Mouse (Mus musculus) neural tube, embryonic 14.5 days (tissue): ENCODE measurements at regions not wholly inside any gene's neighbourhood (a gene's known extent, or its start where the extent isn't known, plus 50 kb on each side); places are given as distances from the start of the nearest gene placed in this dataset.
A peak's percentile ranks its signal among the peaks of the same experiment; 100 is the strongest.

ENCODE experiments used
- ATAC-seq: fragments of 200-750 bp; cut with Nextera tagmentation; 2 replicates; pipeline ENCODE4 v1.8.0; 2017; ENCODE audit warnings: low read depth, mild to moderate bottlenecking, moderate TSS enrichment, moderate library complexity
- H3K27ac ChIP-seq: fragments of 300-500 bp; sonication (generic); 2 replicates; pipeline ENCODE4 v1.5.1; 2014; ENCODE audit warnings: low read depth, mild to moderate bottlenecking, control low read depth, low read length, moderate library complexity, mixed read lengths
- H3K27me3 ChIP-seq: fragments of 300-500 bp; sonication (generic); 2 replicates; pipeline ENCODE4 v1.6.1; 2014; ENCODE audit warnings: low read length; ENCODE audit not compliant: control insufficient read depth, insufficient read depth
- H3K36me3 ChIP-seq: fragments of 300-500 bp; sonication (generic); 2 replicates; pipeline ENCODE4 v1.6.1; 2014; ENCODE audit warnings: low read length, mixed read lengths; ENCODE audit not compliant: control insufficient read depth, insufficient read depth
- H3K4me1 ChIP-seq: fragments of 300-500 bp; sonication (generic); 2 replicates; pipeline ENCODE4 v1.6.1; 2014; ENCODE audit warnings: low read length; ENCODE audit not compliant: control insufficient read depth, insufficient read depth
- H3K4me2 ChIP-seq: fragments of 300-500 bp; sonication (generic); 2 replicates; pipeline ENCODE4 v1.6.1; 2014; ENCODE audit warnings: mild to moderate bottlenecking, low read depth, low read length, control low read depth
- H3K4me3 ChIP-seq: fragments of 300-500 bp; sonication (generic); 2 replicates; pipeline ENCODE4 v1.5.1; 2014; ENCODE audit warnings: low read depth, low read length, control low read depth, mixed read lengths
- H3K9ac ChIP-seq: fragments of 300-500 bp; sonication (generic); replicated peaks from 2 replicates; pipeline ENCODE4 v1.6.1; 2014; ENCODE audit warnings: low read depth, mild to moderate bottlenecking, control low read depth, low read length, mixed read lengths
- H3K9me3 ChIP-seq: fragments of 300-500 bp; sonication (generic); 2 replicates; pipeline ENCODE4 v1.6.1; 2016; ENCODE audit warnings: low read length; ENCODE audit not compliant: control insufficient read depth
- WGBS: fragments of 180-500 bp; shearing (Covaris S2); extraction: QIAGEN DNeasy Blood & Tissue Kit; methylation state at CpG from one replicate; pipeline ENCODE4 v1.1.7; 2014; 5-methylcytosine and 5-hydroxymethylcytosine counted together

- no peaks in the 10 kb centered on the region for H3K9me3 ChIP-seq
- WGBS, result 57% methylated on average over 23 of the region's 23 CpGs
- H3K4me2 ChIP-seq, result no peak overlapping the region
- H3K9ac ChIP-seq, result no peak overlapping the region
- H3K4me3 ChIP-seq, result no peak overlapping the region
- H3K27ac ChIP-seq, result no peak overlapping the region
- ATAC-seq, result no peak
- no peaks in the 10 kb centered on the region for H3K27me3 ChIP-seq
- H3K4me1 ChIP-seq, result peaks cover 8% of the 10 kb centered on the region; the same call in 1 of the 2 replicates
- no peaks in the 10 kb centered on the region for H3K36me3 ChIP-seq
These were observed 260.1 kb downstream of the Cd83 start for GRCm38 (mm10) chr13:44044546-44045216.

GRCm38 (mm10) chr13:44046436-44046835 lies 261.9 kb downstream of the Cd83 start:
- H3K27me3 ChIP-seq, result no peaks in the 10 kb centered on the region
- peaks cover 8% of the 10 kb centered on the region; the same call in 1 of the 2 replicates for H3K4me1 ChIP-seq
- no peak overlapping the region for H3K4me3 ChIP-seq
- 44% methylated on average over 2 of the region's 2 CpGs for WGBS
- H3K36me3 ChIP-seq, result no peaks in the 10 kb centered on the region
- no peak overlapping the region for H3K9ac ChIP-seq
- no peak overlapping the region for H3K27ac ChIP-seq
- no peak for ATAC-seq
- no peaks in the 10 kb centered on the region for H3K9me3 ChIP-seq
- no peak overlapping the region for H3K4me2 ChIP-seq

- no peaks in the 10 kb centered on the region for H3K9me3 ChIP-seq
- H3K4me1 ChIP-seq, result peaks cover 11% of the 10 kb centered on the region
- no peaks in the 10 kb centered on the region for H3K27me3 ChIP-seq
- H3K36me3 ChIP-seq, result no peaks in the 10 kb centered on the region
- no peak overlapping the region for H3K4me3 ChIP-seq
- no peak overlapping the region for H3K4me2 ChIP-seq
- no peak overlapping the region for H3K27ac ChIP-seq
- no peak for ATAC-seq
- H3K9ac ChIP-seq, result no peak overlapping the region
- 76% methylated on average over 7 of the region's 7 CpGs for WGBS
These were observed 269.6 kb downstream of the Cd83 start for GRCm38 (mm10) chr13:44054157-44054556.

GRCm38 (mm10) chr13:44055573-44056491 lies 271.3 kb downstream of the Cd83 start:
- 35% methylated on average over 20 of the region's 20 CpGs for WGBS
- peaks cover 11% of the 10 kb centered on the region for H3K4me1 ChIP-seq
- ATAC-seq, result no peak

GRCm38 (mm10) chr13:44056716-44057115 lies 272.1 kb downstream of the Cd83 start:
- WGBS, result 55% methylated on average over 9 of the region's 9 CpGs
- no peak overlapping the region for H3K9ac ChIP-seq
- ATAC-seq, result no peak
- no peak overlapping the region for H3K27ac ChIP-seq
- H3K4me3 ChIP-seq, result no peak overlapping the region
- no peak overlapping the region for H3K4me2 ChIP-seq
- no peaks in the 10 kb centered on the region for H3K27me3 ChIP-seq
- H3K9me3 ChIP-seq, result no peaks in the 10 kb centered on the region
- H3K4me1 ChIP-seq, result peaks cover 11% of the 10 kb centered on the region
- no peaks in the 10 kb centered on the region for H3K36me3 ChIP-seq

More at GRCm38 (mm10) chr13:44055573-44056491, 271.3 kb downstream of the Cd83 start:
- H3K27me3 ChIP-seq, result no peaks in the 10 kb centered on the region
- H3K9ac ChIP-seq, result no peak overlapping the region
- H3K27ac ChIP-seq, result no peak overlapping the region
- no peak overlapping the region for H3K4me3 ChIP-seq
- 0 out of 2 replicates have a peak overlapping the region, but pooled peaks have one; percentile 2 for H3K4me2 ChIP-seq
- H3K9me3 ChIP-seq, result no peaks in the 10 kb centered on the region
- no peaks in the 10 kb centered on the region for H3K36me3 ChIP-seq

GRCm38 (mm10) chr13:44057542-44057941 lies 273.0 kb downstream of the Cd83 start:
- H3K4me1 ChIP-seq, result peaks cover 11% of the 10 kb centered on the region
- WGBS, result 96% methylated on average over 5 of the region's 5 CpGs
- no peak overlapping the region for H3K27ac ChIP-seq
- H3K9me3 ChIP-seq, result no peaks in the 10 kb centered on the region
- H3K27me3 ChIP-seq, result no peaks in the 10 kb centered on the region
- no peak for ATAC-seq
- no peaks in the 10 kb centered on the region for H3K36me3 ChIP-seq
- no peak overlapping the region for H3K4me3 ChIP-seq
- no peak overlapping the region for H3K9ac ChIP-seq
- H3K4me2 ChIP-seq, result no peak overlapping the region

- no peak for ATAC-seq
- Histone ChIP-seq H3K4me1 (peaks cover 11% of the 10 kb centered on the region), H3K27ac (no peak overlapping the region), H3K4me3 (no peak overlapping the region), H3K9ac (no peak overlapping the region), H3K36me3 (no peaks in the 10 kb centered on the region), H3K9me3 (no peaks in the 10 kb centered on the region), H3K27me3 (no peaks in the 10 kb centered on the region), H3K4me2 (no peak overlapping the region)
- 93% methylated on average over 2 of the region's 2 CpGs for WGBS
These were observed 273.7 kb downstream of the Cd83 start for GRCm38 (mm10) chr13:44058277-44058676.

- no peak for ATAC-seq
- Histone ChIP-seq H3K4me2 (no peak overlapping the region), H3K36me3 (no peaks in the 10 kb centered on the region), H3K27ac (no peak overlapping the region), H3K9ac (no peak overlapping the region), H3K4me3 (no peak overlapping the region), H3K27me3 (no peaks in the 10 kb centered on the region), H3K4me1 (peaks cover 11% of the 10 kb centered on the region), H3K9me3 (no peaks in the 10 kb centered on the region)
- 65% methylated on average over 8 of the region's 8 CpGs for WGBS
These were observed 274.9 kb downstream of the Cd83 start for GRCm38 (mm10) chr13:44059436-44059835.

GRCm38 (mm10) chr13:44061286-44061685 lies 276.7 kb downstream of the Cd83 start:
- H3K27me3 ChIP-seq, result no peaks in the 10 kb centered on the region
- peaks cover 3% of the 10 kb centered on the region for H3K4me1 ChIP-seq
- ATAC-seq, result no peak
- H3K9ac ChIP-seq, result no peak overlapping the region
- H3K36me3 ChIP-seq, result no peaks in the 10 kb centered on the region
- 89% methylated on average over 4 of the region's 4 CpGs for WGBS
- no peak overlapping the region for H3K4me3 ChIP-seq
- H3K4me2 ChIP-seq, result no peak overlapping the region
- no peak overlapping the region for H3K27ac ChIP-seq
- no peaks in the 10 kb centered on the region for H3K9me3 ChIP-seq
